Mouse (Mus musculus) hematopoietic stem cell, adult 5-6 weeks (primary cell): ENCODE results near the gene Gm5169. TPM values are rescaled to one million over a fixed set of nuclear protein-coding genes. Genes with fewer than 3 reads are reported as not detected.
"Not testable (repeated sequence)": the region's sequence is repeated elsewhere in the genome, so short reads cannot be mapped to it uniquely, and the experiment has no call there.

Source experiments
- ATAC-seq, 2 experiments: fragments of 125-278 bp in 1 of 2; replicated peaks in 1 of 2; 2 replicates each; pipeline ENCODE4 v1.8.0; 2016 to 2017; ENCODE audit warnings: inconsistent platforms in 2 of 2, mild to moderate bottlenecking in 2 of 2, moderate number of reproducible peaks in 2 of 2, low read depth in 1 of 2, moderate TSS enrichment in 1 of 2; ENCODE audit not compliant: low FRiP score in 2 of 2, poor library complexity in 2 of 2, severe bottlenecking in 2 of 2, insufficient read depth in 1 of 2, low TSS enrichment in 1 of 2
- total RNA-seq: library from RNA; stranded (forward); fragments of 172-1452, 232-1000 nt; gene quantifications from 2 replicates; pipeline ENCODE4 v1.2.3, GENCODE M21; 2017

The Gm5169 gene
- total RNA-seq = not detected in 2 replicates

DNA sequence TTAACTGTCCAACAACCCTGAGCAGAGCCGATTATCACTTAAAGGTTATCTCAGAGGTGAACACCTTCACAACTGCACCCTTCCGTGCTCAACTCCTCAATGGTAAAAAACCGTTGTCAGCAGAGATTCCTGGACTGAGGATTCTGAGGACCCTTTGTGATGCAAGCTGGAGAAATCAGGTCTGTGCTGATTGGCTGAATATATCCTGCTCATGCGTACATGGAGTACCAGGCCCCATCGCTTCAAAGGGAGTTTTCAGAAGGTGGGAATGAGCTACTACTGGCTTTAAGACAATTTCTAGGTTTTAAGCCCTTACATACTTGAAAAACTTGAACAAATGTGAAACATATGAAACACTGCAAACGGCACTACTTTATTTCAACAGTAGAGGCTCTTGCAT lies at the start of gene Gm5169:
Gene Gm5169 (minus strand): TSS at position 101 of the 400 bp plus-strand sequence.
- not testable (repeated sequence) for ATAC-seq

GRCm38 (mm10) chrX:25347424-25347823 lies 46.2 kb upstream of the Gm5169 start:
- not testable (repeated sequence) for ATAC-seq
